Mouse (Mus musculus) forebrain, embryonic 14.5 days (tissue): ENCODE results near the gene Exo1. TPM values are rescaled to one million over a fixed set of nuclear protein-coding genes. Genes with fewer than 3 reads are reported as not detected.

Experiments
- ATAC-seq: fragments of 200-750 bp; cut with Nextera tagmentation; 2 replicates; pipeline ENCODE4 v1.8.0; 2017; ENCODE audit warnings: mild to moderate bottlenecking, moderate library complexity
- DNase-seq: peaks from one replicate; pipeline ENCODE4 v3.0.0-alpha.2; 2015; ENCODE audit warnings: low spot score
- H3K27ac ChIP-seq: fragments of 300-500 bp; sonication (generic); 2 replicates; pipeline ENCODE4 v1.5.1; 2014; ENCODE audit warnings: low read depth, mild to moderate bottlenecking, control low read depth, low read length, moderate library complexity
- H3K27me3 ChIP-seq: fragments of 300-500 bp; sonication (generic); replicated peaks from 2 replicates; pipeline ENCODE4 v1.6.1; 2014; ENCODE audit warnings: low read length, control low read depth, mixed read lengths; ENCODE audit not compliant: control insufficient read depth, insufficient read depth
- H3K36me3 ChIP-seq: fragments of 300-500 bp; sonication (generic); 2 replicates; pipeline ENCODE4 v1.6.1; 2014; ENCODE audit warnings: low read length, control low read depth; ENCODE audit not compliant: control insufficient read depth, insufficient read depth
- H3K4me1 ChIP-seq: fragments of 300-500 bp; sonication (generic); 2 replicates; pipeline ENCODE4 v1.6.1; 2014; ENCODE audit warnings: antibody characterized with exemption, low read length, control low read depth; ENCODE audit not compliant: control insufficient read depth, insufficient read depth
- H3K4me2 ChIP-seq: fragments of 300-500 bp; sonication (generic); 2 replicates; pipeline ENCODE4 v1.6.1; 2014; ENCODE audit warnings: mild to moderate bottlenecking, control low read depth, low read length
- H3K4me3 ChIP-seq: fragments of 300-500 bp; sonication (generic); 2 replicates; pipeline ENCODE4 v1.5.1; 2014; ENCODE audit warnings: low read depth, low read length, control low read depth
- H3K9ac ChIP-seq: fragments of 300-500 bp; sonication (generic); 2 replicates; pipeline ENCODE4 v1.6.1; 2014; ENCODE audit warnings: mild to moderate bottlenecking, low read length, control low read depth, moderate library complexity
- H3K9me3 ChIP-seq: fragments of 300-500 bp; sonication (generic); replicated peaks from 2 replicates; pipeline ENCODE4 v1.6.1; 2016; ENCODE audit warnings: low read length, control low read depth, mixed read lengths; ENCODE audit not compliant: control insufficient read depth
- WGBS: fragments of 180-500 bp; shearing (Covaris S2); extraction: QIAGEN DNeasy Blood & Tissue Kit; methylation state at CpG from one replicate; pipeline ENCODE4 v1.1.7; 2014; 5-methylcytosine and 5-hydroxymethylcytosine counted together
- polyA plus RNA-seq: library from polyadenylated mRNA; unstranded; fragments of >200 nt; fragmentation: Nextera tagmentation; extraction: Ambion mirVana; gene quantifications from 2 replicates; pipeline ENCODE4 v1.2.1, GENCODE M21; 2014

The Exo1 gene
- polyA plus RNA-seq, 1 experiment from 2014 or later = 28.1 TPM

DNA sequence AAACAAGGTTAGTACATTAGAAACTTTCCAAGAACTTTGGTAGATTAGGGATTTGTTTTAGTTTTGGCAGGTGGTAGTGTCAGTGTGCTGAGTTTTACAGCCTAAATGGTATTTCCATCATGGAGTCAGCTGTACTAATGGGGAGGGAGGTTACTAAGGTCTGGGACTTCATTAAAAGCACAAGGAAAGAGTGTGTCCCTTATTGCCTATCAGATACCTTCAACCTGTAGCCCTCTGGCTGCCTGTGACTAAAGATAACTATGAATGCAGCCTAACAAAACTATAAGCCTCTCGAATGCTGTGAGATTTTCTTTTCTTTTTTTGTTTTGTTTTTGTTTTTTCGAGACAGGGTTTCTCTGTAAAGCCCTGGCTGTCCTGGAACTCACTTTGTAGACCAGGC is 30.8 kb downstream of the Exo1 start:
- no peak overlapping the region for H3K4me3 ChIP-seq
- no peak for DNase-seq
- WGBS = 90% methylated on average over 2 of the region's 2 CpGs

DNA sequence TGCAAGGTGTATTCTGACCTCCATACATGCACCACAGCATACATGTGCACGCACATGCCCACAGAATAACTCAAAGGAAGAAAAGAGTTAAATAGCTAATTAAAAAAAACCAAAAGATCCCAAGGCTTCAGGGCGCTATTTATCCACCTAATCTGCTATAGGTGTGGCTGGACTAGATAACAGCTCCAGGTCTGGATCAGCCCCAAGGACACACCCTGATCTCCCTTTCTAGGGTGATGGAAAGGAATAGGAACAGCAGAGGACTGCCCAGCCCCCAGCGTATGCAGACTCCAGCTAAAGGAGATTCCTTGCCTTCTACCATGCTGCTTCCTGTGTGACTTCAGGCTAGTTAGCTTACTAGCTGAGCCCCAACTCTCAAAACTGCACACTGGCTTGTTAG is 31.7 kb downstream of the Exo1 start:
- Histone ChIP-seq H3K27ac (no peak overlapping the region), H3K9me3 (no peaks in the 10 kb centered on the region), H3K4me2 (no peak overlapping the region), H3K36me3 (peaks cover 17% of the 10 kb centered on the region), H3K9ac (no peak overlapping the region), H3K4me1 (no peaks in the 10 kb centered on the region), H3K27me3 (no peaks in the 10 kb centered on the region), H3K4me3 (no peak overlapping the region)
- ATAC-seq (no peak), DNase-seq (no peak)
- WGBS = 83% methylated on average over 3 of the region's 3 CpGs

More for the DNA sequence above, 30.8 kb downstream of the Exo1 start:
- Histone ChIP-seq H3K36me3 (peaks cover 22% of the 10 kb centered on the region), H3K27me3 (no peaks in the 10 kb centered on the region), H3K9me3 (no peaks in the 10 kb centered on the region), H3K4me2 (no peak overlapping the region), H3K27ac (no peak overlapping the region), H3K9ac (no peak overlapping the region), H3K4me1 (no peaks in the 10 kb centered on the region)
- no peak for ATAC-seq

DNA sequence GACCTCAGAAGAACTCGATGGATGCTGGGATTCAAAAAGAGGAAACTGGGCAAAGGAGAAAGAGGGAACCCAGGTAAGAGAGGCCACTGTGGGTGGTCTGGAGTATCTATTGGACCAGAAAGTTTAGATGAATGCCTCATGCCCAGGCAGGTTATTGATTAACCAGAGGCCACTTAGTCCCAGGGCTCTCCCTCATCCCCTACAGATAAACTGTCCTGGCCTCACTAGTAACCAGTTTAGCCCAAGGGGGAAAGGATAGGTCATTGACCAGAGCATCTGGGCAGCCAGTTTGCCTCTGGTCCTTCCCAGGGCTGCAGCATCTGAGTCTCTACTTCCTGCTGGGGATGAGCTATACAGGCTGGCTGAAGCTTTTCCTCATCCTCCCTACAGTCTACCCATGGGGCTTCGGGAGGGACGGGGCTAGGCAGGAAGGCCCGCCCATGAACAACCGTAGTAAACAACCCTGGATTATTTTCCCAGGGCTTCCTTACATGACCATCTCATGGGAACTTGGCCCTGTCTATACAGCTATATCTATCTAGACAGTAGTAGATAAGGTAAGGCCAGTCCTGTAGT is 33.4 kb downstream of the Exo1 start:
- no peaks in the 10 kb centered on the region for H3K9me3 ChIP-seq
- no peaks in the 10 kb centered on the region for H3K27me3 ChIP-seq
- peaks cover 10% of the 10 kb centered on the region; the same call in 1 of the 2 replicates for H3K36me3 ChIP-seq
- 83% methylated on average over 5 of the region's 5 CpGs for WGBS
- H3K9ac ChIP-seq = no peak overlapping the region
- H3K4me2 ChIP-seq = no peak overlapping the region
- H3K4me3 ChIP-seq = no peak overlapping the region
- DNase-seq (no peak), ATAC-seq (no peak)
- no peak overlapping the region for H3K27ac ChIP-seq
- no peaks in the 10 kb centered on the region for H3K4me1 ChIP-seq

DNA sequence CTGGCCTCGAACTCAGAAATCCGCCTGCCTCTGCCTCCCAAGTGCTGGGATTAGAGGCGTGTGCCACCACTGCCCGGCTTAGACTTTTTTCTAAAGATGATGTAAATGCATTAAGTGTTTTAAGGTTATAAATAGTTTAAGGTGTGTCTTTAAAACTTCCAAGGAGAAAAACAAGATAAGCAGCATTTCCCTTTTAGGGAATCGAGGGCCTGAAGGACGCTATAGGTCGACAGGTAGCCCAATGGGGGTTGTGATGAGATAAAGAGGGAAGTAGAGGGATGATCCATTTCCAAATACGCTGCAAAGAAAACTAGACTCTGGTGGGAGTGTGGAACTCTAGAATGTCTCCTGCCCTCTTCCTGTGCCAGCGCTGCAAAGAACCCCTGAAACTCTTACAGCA is 39.6 kb downstream of the Exo1 start, which contains the start of gene Gm38100:
Gm38100 (plus strand) TSS at position 301 of the 400 bp plus-strand sequence.
- Histone ChIP-seq H3K4me2 (no peak within 1 kb of the TSS), H3K36me3 (no peaks in the 10 kb centered on the region), H3K4me1 (no peaks in the 10 kb centered on the region), H3K9me3 (no peaks in the 10 kb centered on the region), H3K9ac (no peak within 1 kb of the TSS), H3K4me3 (no peak within 1 kb of the TSS), H3K27ac (no peak within 1 kb of the TSS), H3K27me3 (no peaks in the 10 kb centered on the region)
- WGBS = 90% methylated on average over 9 of the region's 9 CpGs
- ATAC-seq (no peak), DNase-seq (no peak)

DNA sequence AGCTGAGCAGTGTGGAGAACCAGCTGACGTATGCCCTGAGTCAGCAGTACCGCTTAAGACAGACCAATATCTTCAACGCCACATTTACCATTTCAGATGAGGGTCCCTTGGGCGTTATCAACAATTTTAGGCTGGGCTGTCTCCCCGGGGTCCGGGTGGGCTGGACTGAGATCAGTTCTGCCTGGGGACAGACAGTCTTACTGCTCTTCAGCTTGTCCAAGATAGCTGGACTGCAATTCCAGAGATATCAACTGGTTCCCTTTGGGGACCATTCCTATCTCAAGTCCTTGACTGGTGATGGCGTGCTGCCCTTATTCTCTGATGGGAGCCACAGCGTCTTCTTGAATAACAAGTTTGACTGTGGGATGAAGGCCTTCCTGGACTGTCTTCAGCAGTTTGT is 40.7 kb downstream of the Exo1 start:
- DNase-seq (no peak), ATAC-seq (no peak)
- Histone ChIP-seq H3K4me2 (no peak overlapping the region), H3K36me3 (no peaks in the 10 kb centered on the region), H3K27ac (no peak overlapping the region), H3K9me3 (no peaks in the 10 kb centered on the region), H3K4me3 (no peak overlapping the region), H3K9ac (no peak overlapping the region), H3K4me1 (no peaks in the 10 kb centered on the region), H3K27me3 (no peaks in the 10 kb centered on the region)
- 92% methylated on average over 8 of the region's 8 CpGs for WGBS

DNA sequence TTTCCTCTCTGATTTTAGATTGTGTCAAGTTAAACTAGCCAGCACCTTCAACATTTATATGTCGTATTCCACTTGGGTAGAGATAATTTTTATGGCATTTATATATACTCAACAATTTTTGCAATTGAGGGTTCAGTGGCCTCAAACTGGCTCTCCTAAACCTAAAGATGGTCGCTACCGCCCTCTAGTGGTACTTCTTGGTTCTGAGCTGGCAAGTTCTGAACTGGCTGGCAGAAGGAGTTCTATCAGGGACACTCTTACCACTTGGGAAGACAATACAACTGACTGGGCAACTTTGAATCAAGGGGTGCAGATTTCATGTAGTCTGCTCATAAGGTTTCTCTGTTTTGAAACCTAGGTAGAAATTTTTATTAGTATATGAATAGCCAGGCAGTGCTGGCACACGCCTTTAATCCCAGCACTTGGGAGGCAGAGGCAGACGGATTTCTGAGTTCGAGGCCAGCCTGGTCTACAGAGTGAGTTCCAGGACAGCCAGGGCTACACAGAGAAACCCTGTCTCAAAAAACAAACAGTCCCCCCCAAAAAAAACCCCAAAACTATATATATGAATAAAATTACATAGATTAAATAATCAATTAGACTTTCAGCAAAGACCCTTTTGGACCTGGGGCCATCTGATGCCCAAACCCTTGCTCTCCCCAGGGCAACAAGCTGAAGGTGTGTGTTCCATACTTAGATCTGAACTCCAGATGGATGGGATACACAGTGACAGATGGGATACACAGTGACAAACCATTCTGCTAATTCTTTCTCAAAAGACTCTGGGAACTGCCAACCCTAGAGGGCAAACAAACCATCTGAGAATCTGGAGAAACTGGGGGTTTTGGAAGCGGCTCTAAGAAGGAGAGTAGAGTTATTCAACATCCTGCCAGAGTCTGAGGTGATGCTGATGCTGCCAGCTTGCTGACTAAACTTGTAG is 43.7 kb downstream of the Exo1 start:
- no peak overlapping the region for H3K9ac ChIP-seq
- DNase-seq (peak; percentile 86), ATAC-seq (peak; percentile 61)
- H3K4me3 ChIP-seq = no peak overlapping the region
- WGBS = 51% methylated on average over 7 of the region's 7 CpGs
- H3K27ac ChIP-seq = no peak overlapping the region
- no peaks in the 10 kb centered on the region for H3K9me3 ChIP-seq
- H3K4me2 ChIP-seq = no peak overlapping the region
- no peaks in the 10 kb centered on the region for H3K4me1 ChIP-seq
- H3K27me3 ChIP-seq = no peaks in the 10 kb centered on the region
- H3K36me3 ChIP-seq = no peaks in the 10 kb centered on the region

DNA sequence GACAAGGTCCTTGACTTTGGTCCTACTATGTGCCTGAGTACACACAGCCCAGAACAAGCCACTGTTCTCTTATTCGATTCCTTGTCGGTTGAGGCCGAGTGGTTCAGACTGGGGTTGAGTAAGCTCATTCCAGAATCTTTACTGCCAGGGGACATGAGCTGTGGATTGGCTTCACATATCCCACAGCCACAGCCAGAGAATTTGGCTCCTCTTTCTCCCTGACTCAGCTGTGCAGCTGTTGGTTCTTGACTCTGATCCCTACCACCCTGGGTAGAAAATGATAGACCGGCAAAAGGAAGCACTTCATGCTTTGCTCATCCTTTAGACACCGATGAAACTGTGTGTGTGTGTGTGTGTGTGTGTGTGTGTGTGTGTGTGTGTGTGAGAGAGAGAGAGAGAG is 51.0 kb downstream of the Exo1 start:
- WGBS = 93% methylated on average over 5 of the region's 5 CpGs
- no peaks in the 10 kb centered on the region for H3K27me3 ChIP-seq
- no peaks in the 10 kb centered on the region for H3K36me3 ChIP-seq
- no peak for ATAC-seq
- H3K4me3 ChIP-seq = no peak overlapping the region
- no peaks in the 10 kb centered on the region for H3K4me1 ChIP-seq
- DNase-seq = no peak
- H3K9me3 ChIP-seq = no peaks in the 10 kb centered on the region
- H3K9ac ChIP-seq = no peak overlapping the region
- H3K27ac ChIP-seq = no peak overlapping the region
- no peak overlapping the region for H3K4me2 ChIP-seq

DNA sequence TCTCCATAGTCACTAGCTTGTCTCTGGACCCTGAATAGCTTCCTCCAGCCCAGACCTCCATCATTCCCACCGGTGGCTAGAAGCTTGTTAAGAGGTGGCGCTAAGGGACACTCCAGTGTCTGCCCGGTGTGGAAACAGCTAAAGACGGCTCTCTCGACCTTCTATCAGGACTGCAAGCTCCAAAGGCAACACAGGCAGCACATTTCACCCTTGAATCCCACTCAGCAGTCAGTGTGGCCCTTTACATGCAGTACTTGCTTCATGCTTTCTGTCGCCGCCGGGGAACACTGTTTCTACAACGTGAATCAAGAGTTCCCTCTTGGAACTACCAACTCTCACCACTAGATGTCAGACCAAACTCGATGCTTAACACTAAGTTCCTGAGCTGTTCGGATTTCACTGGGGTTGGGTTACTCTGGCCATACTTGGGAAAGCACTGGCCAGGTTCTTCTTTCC is 55.9 kb downstream of the Exo1 start:
- ATAC-seq (peak; percentile 88), DNase-seq (peak; percentile 95)
- Histone ChIP-seq H3K4me3 (no peak overlapping the region), H3K4me2 (peak overlapping the region; percentile 40), H3K9ac (0 out of 2 replicates have a peak overlapping the region, but pooled peaks have one; percentile 43), H3K4me1 (no peaks in the 10 kb centered on the region), H3K27ac (no peak overlapping the region), H3K9me3 (no peaks in the 10 kb centered on the region), H3K36me3 (no peaks in the 10 kb centered on the region), H3K27me3 (no peaks in the 10 kb centered on the region)
- WGBS = 15% methylated on average over 11 of the region's 11 CpGs

DNA sequence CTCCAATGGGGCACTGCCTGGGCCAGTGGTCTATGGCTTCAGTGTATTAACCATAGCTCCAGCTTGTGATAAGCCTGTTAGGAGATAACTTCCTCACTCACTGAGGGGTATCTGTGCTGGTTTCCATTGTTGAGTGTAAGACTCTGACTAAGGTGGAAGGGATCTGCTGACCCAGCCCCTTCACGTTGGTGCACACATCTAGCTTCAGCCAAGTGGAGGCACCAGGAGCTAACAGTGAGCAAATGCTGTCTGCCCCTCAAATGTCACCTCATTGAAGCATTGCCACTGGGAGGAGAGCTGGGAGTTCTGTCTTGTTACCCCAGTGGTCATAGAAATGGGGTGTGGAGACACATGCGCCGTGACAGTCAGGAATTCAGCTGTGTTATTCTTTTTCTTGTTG is 58.4 kb downstream of the Exo1 start:
- Histone ChIP-seq H3K9ac (no peak overlapping the region), H3K27me3 (no peaks in the 10 kb centered on the region), H3K4me1 (no peaks in the 10 kb centered on the region), H3K4me3 (no peak overlapping the region), H3K9me3 (no peaks in the 10 kb centered on the region), H3K4me2 (no peak overlapping the region), H3K27ac (no peak overlapping the region), H3K36me3 (no peaks in the 10 kb centered on the region)
- ATAC-seq = no peak
- WGBS = 78% methylated on average over 3 of the region's 3 CpGs
- no peak for DNase-seq
